Mouse (Mus musculus) adrenal gland, adult 2 months (tissue): Measurements from ENCODE around the gene Col23a1. TPM values are rescaled to one million over a fixed set of nuclear protein-coding genes. Genes with fewer than 3 reads are reported as not detected.
"Not testable (repeated sequence)": the region's sequence is repeated elsewhere in the genome, so short reads cannot be mapped to it uniquely, and the experiment has no call there.

Source experiments
- DNase-seq: peaks from one replicate; pipeline ENCODE4 v3.0.0; 2021
- polyA plus RNA-seq: library from polyadenylated mRNA; depleted of rRNA; stranded (reverse); fragments of >200 nt; gene quantifications from 2 replicates; pipeline ENCODE4 v1.2.3, GENCODE M21; 2012
- total RNA-seq, 2 experiments: library from RNA; stranded (reverse); gene quantifications; 2 replicates each; pipeline ENCODE4 v1.2.3; 2021

Gene Col23a1
- total and polyA plus RNA-seq, 3 experiments: 1.1 to 6.9 (median 1.4) TPM

- DNase-seq: no peak
Observed at GRCm38 (mm10) chr11:51590002-51590401, 300.3 kb downstream of the Col23a1 start.

GRCm38 (mm10) chr11:51591168-51591567, 301.4 kb downstream of the Col23a1 start:
- no peak for DNase-seq

- DNase-seq: no peak
Observed at GRCm38 (mm10) chr11:51591915-51592314, 302.2 kb downstream of the Col23a1 start.

- DNase-seq: no peak
Observed at GRCm38 (mm10) chr11:51593368-51593767, 303.6 kb downstream of the Col23a1 start.

GRCm38 (mm10) chr11:51593849-51594248, 304.1 kb downstream of the Col23a1 start:
- no peak for DNase-seq

- DNase-seq: no peak
Observed at GRCm38 (mm10) chr11:51594715-51595350, 305.1 kb downstream of the Col23a1 start.

GRCm38 (mm10) chr11:51595459-51596083, 305.9 kb downstream of the Col23a1 start:
- DNase-seq: no peak

GRCm38 (mm10) chr11:51597553-51597952, 307.8 kb downstream of the Col23a1 start:
- no peak for DNase-seq

GRCm38 (mm10) chr11:51602253-51602652, 312.5 kb downstream of the Col23a1 start:
- no peak for DNase-seq

- peak; percentile 96 for DNase-seq
Observed at GRCm38 (mm10) chr11:51605602-51606446, 316.1 kb downstream of the Col23a1 start.

- DNase-seq: peak; percentile 98
Observed at GRCm38 (mm10) chr11:51606447-51607095, 316.9 kb downstream of the Col23a1 start, which contains the start of gene Hnrnpab. Hnrnpab (minus strand) TSS chr11:51606847.

GRCm38 (mm10) chr11:51607096-51607738, 317.5 kb downstream of the Col23a1 start:
- DNase-seq: no peak

- no peak for DNase-seq
Observed at GRCm38 (mm10) chr11:51609266-51609909, 319.7 kb downstream of the Col23a1 start.

GRCm38 (mm10) chr11:51609940-51610339, 320.2 kb downstream of the Col23a1 start:
- DNase-seq: not testable (repeated sequence)

- no peak for DNase-seq
Observed at GRCm38 (mm10) chr11:51614256-51614655, 324.5 kb downstream of the Col23a1 start.

- DNase-seq: no peak
Observed at GRCm38 (mm10) chr11:51615129-51615528, 325.4 kb downstream of the Col23a1 start.

GRCm38 (mm10) chr11:51615601-51616000, 325.9 kb downstream of the Col23a1 start:
- peak; percentile 89 for DNase-seq

- DNase-seq: not testable (repeated sequence)
Observed at GRCm38 (mm10) chr11:51616113-51616512, 326.4 kb downstream of the Col23a1 start.

GRCm38 (mm10) chr11:51617693-51618092, 328.0 kb downstream of the Col23a1 start:
- peak; percentile 73 for DNase-seq

GRCm38 (mm10) chr11:51618894-51619408, 329.2 kb downstream of the Col23a1 start:
- DNase-seq: no peak
